Mouse (Mus musculus): ENCODE measurements around the gene Cbarp. TPM values are rescaled to one million over a fixed set of nuclear protein-coding genes. Genes with fewer than 3 reads are reported as not detected.

Gene Cbarp
- total RNA-seq (2021), result 45.4 and 67.9 TPM in 2 replicates
- long read RNA-seq, transcript Cbarp-212 (11 exons, 3,175 nt), result major isoform, 7 of 23 reads
- long read RNA-seq, partial matches to known transcripts, result 3 of 23 reads
- long read RNA-seq, other reads (novel, unspliced or antisense), result 13 of 23 reads

GRCm38 (mm10) chr10:80140666-80141035 lies at the start of gene Cbarp:
Gene Cbarp (minus strand): TSS chr10:80140835.
- DNase-seq, result no peak

- DNase-seq, result no peak
These were observed 49.4 kb upstream of the Cbarp start for GRCm38 (mm10) chr10:80189999-80190398.

- DNase-seq, result no peak
These were observed 47.9 kb upstream of the Cbarp start for GRCm38 (mm10) chr10:80188453-80189024.

GRCm38 (mm10) chr10:80187739-80188138 lies 47.1 kb upstream of the Cbarp start:
- no peak for DNase-seq

GRCm38 (mm10) chr10:80186649-80187048 lies 46.0 kb upstream of the Cbarp start:
- no peak for DNase-seq

- no peak for DNase-seq
These were observed 41.9 kb upstream of the Cbarp start for GRCm38 (mm10) chr10:80182547-80182946.

- no peak for DNase-seq
These were observed 40.2 kb upstream of the Cbarp start for GRCm38 (mm10) chr10:80180823-80181222.

- DNase-seq, result no peak
These were observed 39.7 kb upstream of the Cbarp start for GRCm38 (mm10) chr10:80180288-80180687.

GRCm38 (mm10) chr10:80179068-80180051 lies 38.7 kb upstream of the Cbarp start, which contains the start of gene Efna2:
Gene Efna2 (plus strand): TSS chr10:80179482.
- DNase-seq, result peak; percentile 72

GRCm38 (mm10) chr10:80177441-80178279 lies 37.0 kb upstream of the Cbarp start:
- DNase-seq, result peak; percentile 83

GRCm38 (mm10) chr10:80176270-80176834 lies 35.7 kb upstream of the Cbarp start:
- DNase-seq, result no peak

GRCm38 (mm10) chr10:80175536-80176269 lies 35.1 kb upstream of the Cbarp start:
- no peak for DNase-seq

- DNase-seq, result no peak
These were observed 34.1 kb upstream of the Cbarp start for GRCm38 (mm10) chr10:80174705-80175104.

- no peak for DNase-seq
These were observed 33.5 kb upstream of the Cbarp start for GRCm38 (mm10) chr10:80173955-80174640.

GRCm38 (mm10) chr10:80173358-80173757 lies 32.7 kb upstream of the Cbarp start:
- DNase-seq, result no peak

GRCm38 (mm10) chr10:80172527-80173292 lies 32.1 kb upstream of the Cbarp start, which contains the start of gene 1600002K03Rik:
Gene 1600002K03Rik (plus strand): TSS chr10:80172944.
- peak; percentile 85 for DNase-seq

GRCm38 (mm10) chr10:80171760-80172526 lies 31.3 kb upstream of the Cbarp start:
- DNase-seq, result no peak

GRCm38 (mm10) chr10:80171252-80171651 lies 30.6 kb upstream of the Cbarp start:
- DNase-seq, result no peak

GRCm38 (mm10) chr10:80170601-80171021 lies 30.0 kb upstream of the Cbarp start:
- DNase-seq, result no peak
